Mouse (Mus musculus): ENCODE results near the gene Sap30bp.

The Sap30bp gene

DNA sequence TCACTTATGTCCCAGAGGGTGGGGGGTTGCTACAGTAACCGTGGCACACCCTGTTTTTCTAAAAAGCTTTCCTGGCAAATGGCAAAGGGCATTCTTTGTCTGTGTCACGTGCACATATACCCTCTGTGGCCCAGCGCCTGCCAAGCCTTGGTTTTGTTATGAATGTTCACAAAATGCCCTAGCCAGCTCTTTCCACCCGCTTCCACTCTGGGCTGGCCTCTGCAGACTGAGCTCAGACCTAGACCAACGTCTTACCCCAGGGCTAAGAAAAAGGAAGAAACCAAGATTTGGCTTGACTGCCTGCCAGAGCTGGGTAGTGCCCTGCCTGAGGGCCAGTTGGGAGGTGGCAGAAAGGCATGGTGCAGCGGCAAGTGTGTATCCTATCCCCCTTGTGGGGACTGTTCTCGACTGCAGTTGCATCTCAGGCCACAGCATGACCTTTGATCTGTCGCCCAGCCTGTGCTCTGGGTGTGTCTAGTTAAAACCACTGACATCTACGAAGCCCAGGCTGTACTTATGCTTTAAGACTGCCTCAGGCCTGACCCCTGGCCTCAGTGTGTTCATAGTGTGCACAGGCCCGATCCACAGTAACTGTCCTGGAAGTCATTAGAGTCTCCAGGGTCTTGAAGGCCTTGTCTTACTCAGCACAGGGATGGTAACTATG lies 22.2 kb downstream of the Sap30bp start:
- DNase-seq (ENCODE audit: low spot score in 2 of 2) = no peak

- DNase-seq (ENCODE audit: low spot score in 2 of 2) = no peak
Measured at GRCm38 (mm10) chr11:115956453-115956852, 23.4 kb downstream of the Sap30bp start.

DNA sequence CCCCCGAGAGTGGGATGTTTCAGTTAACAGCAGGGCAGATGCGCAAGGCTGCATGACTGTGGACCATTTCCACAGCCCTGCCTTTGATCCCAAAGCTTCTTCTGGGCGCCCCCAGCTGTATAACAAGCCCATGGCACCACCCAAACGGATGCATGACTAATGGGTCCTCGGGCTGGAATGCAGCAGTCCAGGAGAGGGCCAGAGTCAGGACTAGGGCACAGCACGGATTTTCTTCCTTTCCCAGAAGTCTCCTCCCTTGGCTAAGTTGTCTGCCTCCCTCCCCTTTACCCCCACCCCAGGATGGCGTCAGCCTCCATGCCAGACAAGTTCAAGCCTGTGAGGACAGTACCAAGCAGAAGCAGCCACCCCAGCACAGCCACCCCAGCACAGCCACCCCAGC lies 24.9 kb downstream of the Sap30bp start:
- no peak for DNase-seq (ENCODE audit: low spot score in 2 of 2)

GRCm38 (mm10) chr11:115959018-115959417 lies 25.9 kb downstream of the Sap30bp start:
- no peak for DNase-seq (ENCODE audit: low spot score in 2 of 2)

DNA sequence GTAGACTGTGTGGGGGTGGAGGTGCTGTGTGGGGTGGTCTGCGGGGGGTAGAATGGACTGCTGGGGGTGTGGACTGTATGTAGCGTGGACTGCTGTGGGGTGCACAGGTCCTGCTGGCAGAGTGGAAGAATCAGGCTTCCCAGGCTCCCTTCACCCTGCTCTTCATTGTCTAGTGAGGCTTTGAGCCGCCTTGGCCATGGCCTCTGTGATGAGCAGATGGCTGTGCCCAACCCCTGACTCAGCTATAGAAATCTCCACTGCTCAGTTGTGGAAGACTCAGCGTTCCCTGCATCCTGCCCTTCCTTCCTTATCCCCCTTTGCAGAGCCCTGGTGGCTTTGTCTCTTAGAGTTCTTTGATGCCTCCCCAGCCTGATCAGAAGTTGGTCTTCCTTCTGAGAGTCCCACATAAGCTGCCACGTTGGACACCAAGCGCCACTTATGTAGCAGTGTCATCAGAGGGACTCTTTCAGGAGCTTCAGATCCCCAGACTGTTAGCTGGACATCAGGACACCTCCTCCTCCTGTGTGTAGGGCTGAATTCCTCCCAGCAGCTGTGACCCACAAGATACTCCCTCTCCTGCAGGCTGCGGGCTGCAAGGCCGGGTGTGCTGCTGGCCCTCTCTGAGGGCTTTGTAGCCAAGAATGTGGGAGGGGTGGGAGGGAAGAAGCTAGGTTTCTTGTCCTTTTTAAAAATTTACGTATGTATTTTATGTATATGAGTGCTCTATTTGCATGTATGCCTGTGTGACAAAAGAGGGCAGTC lies 29.8 kb downstream of the Sap30bp start:
- DNase-seq (ENCODE audit: low spot score in 2 of 2) = no peak

DNA sequence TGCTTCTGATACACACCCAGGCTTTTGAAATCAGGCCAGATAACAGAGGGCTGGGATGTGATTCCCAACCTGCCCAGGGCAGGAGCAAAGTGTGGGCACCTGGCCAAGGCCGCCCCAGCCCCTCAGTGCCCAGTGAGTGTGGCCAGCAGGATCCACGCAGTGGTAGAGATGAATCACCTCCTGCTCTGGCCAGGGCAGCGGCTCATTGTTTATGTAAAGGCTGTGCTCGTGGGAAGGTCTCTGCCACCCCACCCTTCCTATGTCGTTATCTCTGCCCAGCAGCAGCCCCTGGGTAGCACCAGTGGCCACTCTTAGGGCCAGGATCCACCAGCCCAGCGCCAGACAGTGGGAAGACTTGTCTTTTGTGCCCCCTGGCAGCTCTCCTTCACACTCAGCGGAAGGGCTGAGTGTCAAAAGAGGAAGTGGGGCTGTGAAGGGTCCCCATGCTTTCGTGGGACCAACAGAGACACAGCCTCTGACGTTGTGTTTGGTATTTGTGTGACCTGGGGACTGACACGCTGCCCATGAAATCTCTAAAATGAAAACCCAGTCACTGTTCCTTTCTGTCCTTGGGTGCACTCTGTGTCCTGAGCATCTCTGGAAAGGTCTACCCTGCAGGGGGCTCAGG lies 32.0 kb downstream of the Sap30bp start:
- DNase-seq (ENCODE audit: low spot score in 2 of 2) = peak in 1 of 2 experiments; percentile 21

DNA sequence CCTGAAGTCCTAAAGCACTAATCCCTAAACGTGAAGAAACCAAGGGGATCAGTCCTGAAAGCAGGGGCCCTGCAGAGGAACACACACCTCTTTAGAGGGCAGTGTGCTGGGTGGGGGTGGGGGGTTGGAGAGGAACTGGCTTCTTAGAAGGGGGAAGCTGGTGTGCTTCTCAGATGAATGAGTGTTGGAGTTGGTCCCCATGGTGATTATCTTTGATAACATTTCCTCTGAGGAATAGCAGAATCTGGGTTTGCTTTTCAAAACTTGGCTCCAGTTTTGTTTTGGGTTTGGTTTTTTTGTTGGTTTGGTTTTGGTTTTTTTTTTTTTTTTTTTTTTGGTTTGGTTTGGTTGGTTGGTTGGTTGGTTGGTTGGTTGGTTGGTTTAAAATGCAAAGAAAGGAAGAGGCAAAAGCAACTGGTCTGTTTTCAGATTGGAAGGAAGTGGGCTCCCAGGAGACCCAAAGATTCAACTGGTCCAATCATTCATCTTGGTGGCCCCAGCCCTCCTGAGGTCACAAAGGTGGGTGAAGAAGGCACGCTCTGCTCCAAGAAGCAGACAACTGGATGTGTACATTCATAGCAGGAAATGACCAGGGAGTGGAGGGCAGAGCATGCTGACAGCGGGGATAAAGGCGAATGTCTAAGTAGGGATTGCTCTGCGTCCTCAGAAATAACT lies 35.8 kb downstream of the Sap30bp start:
- DNase-seq (ENCODE audit: low spot score in 2 of 2) = no peak

DNA sequence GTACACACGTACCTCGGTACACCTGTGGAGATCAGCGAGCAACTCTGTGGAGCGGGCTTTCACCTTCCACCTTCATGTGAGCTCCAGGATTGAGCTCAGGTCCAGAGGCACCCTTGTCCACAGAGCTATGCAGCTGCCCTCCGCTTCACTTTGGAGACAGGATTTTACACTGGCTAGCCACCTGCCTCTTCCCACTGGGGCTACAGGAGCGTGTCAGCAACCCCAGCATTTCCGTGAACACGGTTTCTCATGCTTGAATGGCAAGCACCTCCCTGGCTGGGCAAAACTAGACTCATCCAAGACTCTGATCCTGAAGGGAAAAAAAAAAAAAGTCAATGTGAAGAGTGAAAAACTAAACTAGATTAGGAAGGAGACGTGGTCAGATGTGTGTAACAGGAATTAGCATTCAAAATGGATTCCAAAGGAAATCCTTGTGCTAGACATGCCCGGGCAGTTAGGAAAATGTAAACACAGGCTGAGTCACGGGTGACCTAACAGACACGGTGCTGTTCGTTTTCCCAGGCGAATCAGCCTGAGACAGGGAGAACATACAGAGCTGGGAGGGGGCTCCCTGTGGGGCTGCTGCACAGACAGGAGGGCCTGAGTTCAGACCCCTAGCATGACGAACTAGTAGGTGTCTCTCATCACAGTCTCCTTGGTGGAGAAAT lies 37.1 kb downstream of the Sap30bp start:
- DNase-seq (ENCODE audit: low spot score in 2 of 2) = no peak

GRCm38 (mm10) chr11:115971016-115971415 lies 37.9 kb downstream of the Sap30bp start:
- no peak for DNase-seq (ENCODE audit: low spot score in 2 of 2)

GRCm38 (mm10) chr11:115974309-115975082 lies 41.4 kb downstream of the Sap30bp start, which contains the start of gene Itgb4:
Itgb4 (plus strand) TSS chr11:115974709.
- DNase-seq (ENCODE audit: low spot score in 2 of 2) = peak in 1 of 2 experiments; percentile 39

- DNase-seq (ENCODE audit: low spot score in 2 of 2) = no peak
Measured at GRCm38 (mm10) chr11:115975083-115975420, 42.0 kb downstream of the Sap30bp start.

DNA sequence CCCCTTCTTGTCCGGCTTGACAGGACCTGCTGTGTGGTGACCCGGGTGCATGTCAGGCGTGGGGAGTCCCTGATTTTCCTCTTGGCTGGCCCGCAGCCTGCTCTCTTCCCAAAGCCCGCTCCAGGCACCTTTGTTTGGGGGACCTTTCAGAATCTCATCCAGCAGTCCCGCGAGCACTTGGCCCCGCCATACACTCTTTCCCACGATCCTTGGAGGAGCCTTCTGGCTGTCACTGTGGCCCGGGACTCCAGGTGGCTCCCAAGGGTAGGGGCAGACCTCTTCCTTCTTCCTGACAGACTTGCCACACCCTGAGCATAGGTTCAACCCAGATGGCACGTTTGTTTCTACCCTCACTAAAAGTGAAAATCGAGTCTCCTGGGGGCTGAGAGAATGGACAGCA lies 42.5 kb downstream of the Sap30bp start:
- no peak for DNase-seq (ENCODE audit: low spot score in 2 of 2)

GRCm38 (mm10) chr11:115982472-115982871 lies 49.4 kb downstream of the Sap30bp start:
- DNase-seq (ENCODE audit: low spot score in 2 of 2) = no peak

- no peak for DNase-seq (ENCODE audit: low spot score in 2 of 2)
Measured at GRCm38 (mm10) chr11:115983291-115983690, 50.2 kb downstream of the Sap30bp start.

GRCm38 (mm10) chr11:115989686-115990085 lies 56.6 kb downstream of the Sap30bp start:
- no peak for DNase-seq (ENCODE audit: low spot score in 2 of 2)

GRCm38 (mm10) chr11:115992098-115992497 lies 59.0 kb downstream of the Sap30bp start:
- DNase-seq (ENCODE audit: low spot score in 2 of 2) = no peak

DNA sequence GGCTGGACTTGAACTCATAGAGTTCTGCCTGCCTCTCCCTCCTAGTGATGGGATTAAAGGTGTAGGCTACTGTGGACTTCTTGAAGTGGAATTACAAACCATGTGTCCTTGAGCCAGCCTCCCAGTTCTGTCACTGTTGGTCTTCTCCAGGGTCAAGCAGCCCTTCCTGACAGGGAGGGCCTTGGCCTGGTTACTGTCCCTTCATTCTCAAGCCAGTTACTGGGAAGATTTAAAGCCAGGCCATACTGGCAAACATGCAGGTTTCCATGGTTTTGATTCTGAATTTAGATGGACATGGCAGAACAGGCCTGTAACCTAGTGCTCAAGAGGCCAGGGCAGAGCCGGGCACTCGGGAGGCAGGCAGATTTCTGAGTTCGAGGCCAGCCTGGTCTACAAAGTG lies 62.2 kb downstream of the Sap30bp start:
- no peak for DNase-seq (ENCODE audit: low spot score in 2 of 2)

GRCm38 (mm10) chr11:115997047-115997446 lies 64.0 kb downstream of the Sap30bp start:
- no peak for DNase-seq (ENCODE audit: low spot score in 2 of 2)

DNA sequence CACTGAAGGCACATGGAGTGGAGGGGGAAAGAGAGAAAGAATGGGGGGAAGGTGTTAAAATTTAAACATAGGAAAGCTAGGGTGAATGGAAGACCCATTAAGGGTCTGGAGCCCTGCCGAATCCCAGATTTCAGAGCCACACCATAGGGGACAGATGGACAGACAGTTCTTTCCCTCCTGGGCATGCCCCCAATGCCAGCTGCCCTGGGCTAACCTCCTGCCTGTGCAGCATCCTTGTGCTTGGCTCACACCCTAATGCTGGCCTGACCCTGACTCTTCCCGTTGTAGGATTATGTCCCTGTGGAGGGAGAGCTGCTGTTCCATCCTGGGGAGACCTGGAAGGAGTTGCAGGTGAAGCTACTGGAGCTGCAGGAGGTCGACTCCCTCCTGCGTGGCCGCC lies 64.6 kb downstream of the Sap30bp start:
- DNase-seq (ENCODE audit: low spot score in 2 of 2) = no peak

DNA sequence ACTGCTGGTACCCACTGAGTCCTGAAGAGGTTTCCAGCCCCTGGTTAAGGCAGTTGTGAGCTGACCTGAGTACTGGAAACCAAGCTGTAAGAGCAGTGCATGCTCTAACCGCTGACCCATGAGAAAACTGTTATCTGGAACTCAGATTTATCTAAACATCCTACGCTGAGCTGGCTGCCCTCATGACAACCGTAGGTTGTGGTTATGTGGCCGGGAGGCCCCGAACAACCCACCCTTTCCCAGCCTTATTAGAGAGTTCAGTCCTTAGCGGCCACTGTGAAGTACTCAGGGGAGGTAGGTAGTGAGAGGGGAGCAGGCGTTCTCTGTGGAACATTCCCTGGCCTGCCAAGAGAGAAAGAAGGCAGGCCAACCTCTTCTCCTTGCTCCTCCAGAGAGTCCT lies 65.9 kb downstream of the Sap30bp start:
- no peak for DNase-seq (ENCODE audit: low spot score in 2 of 2)

- DNase-seq (ENCODE audit: low spot score in 2 of 2) = peak; percentile 62 to 75
Measured at GRCm38 (mm10) chr11:115999538-116000143, 66.6 kb downstream of the Sap30bp start.
